Mouse (Mus musculus): ENCODE data around the gene Set. TPM values are rescaled to one million over a fixed set of nuclear protein-coding genes. Genes with fewer than 3 reads are reported as not detected.

Set gene
- polyA plus RNA-seq, 1 experiment, result 42.1 TPM

GRCm38 (mm10) chr2:30080181-30080800, 23.1 kb downstream of the Set start:
- DNase-seq (ENCODE audit: low read depth, low spot score), result no peak
- WGBS, result 89% methylated on average over 15 of the region's 15 CpGs

GRCm38 (mm10) chr2:30084113-30084512, 26.9 kb downstream of the Set start:
- DNase-seq (ENCODE audit: low read depth, low spot score), result no peak
- WGBS, result 49% methylated on average over 5 of the region's 5 CpGs

GRCm38 (mm10) chr2:30084632-30085031, 27.5 kb downstream of the Set start:
- WGBS, result 65% methylated on average over 12 of the region's 12 CpGs
- DNase-seq (ENCODE audit: low read depth, low spot score), result no peak

GRCm38 (mm10) chr2:30087310-30087709, 30.1 kb downstream of the Set start:
- DNase-seq (ENCODE audit: low read depth, low spot score), result no peak
- 92% methylated on average over 4 of the region's 4 CpGs for WGBS

GRCm38 (mm10) chr2:30091521-30091920, 34.3 kb downstream of the Set start:
- DNase-seq (ENCODE audit: low read depth, low spot score), result no peak
- 97% methylated on average over 12 of the region's 12 CpGs for WGBS

- 75% methylated on average over 6 of the region's 6 CpGs for WGBS
- no peak for DNase-seq (ENCODE audit: low read depth, low spot score)
Observed at GRCm38 (mm10) chr2:30092280-30092918, 35.2 kb downstream of the Set start.

- peak; percentile 97 for DNase-seq (ENCODE audit: low read depth, low spot score)
- WGBS, result under 1% methylated on average over 51 of the region's 51 CpGs
Observed at GRCm38 (mm10) chr2:30093471-30094207, 36.5 kb downstream of the Set start, which contains the start of gene Zdhhc12. Gene Zdhhc12 (minus strand): TSS chr2:30093648.

- DNase-seq (ENCODE audit: low read depth, low spot score), result no peak
- 2% methylated on average over 13 of the region's 13 CpGs for WGBS
Observed at GRCm38 (mm10) chr2:30094208-30094588, 37.0 kb downstream of the Set start.

GRCm38 (mm10) chr2:30095882-30096527, 38.8 kb downstream of the Set start:
- 78% methylated on average over 2 of the region's 2 CpGs for WGBS
- no peak for DNase-seq (ENCODE audit: low read depth, low spot score)

- no peak for DNase-seq (ENCODE audit: low read depth, low spot score)
- WGBS, result 57% methylated on average over 4 of the region's 4 CpGs
Observed at GRCm38 (mm10) chr2:30100214-30100613, 43.0 kb downstream of the Set start.

- DNase-seq (ENCODE audit: low read depth, low spot score), result no peak
Observed at GRCm38 (mm10) chr2:30106364-30106763, 49.2 kb downstream of the Set start.

- 88% methylated on average over 5 of the region's 5 CpGs for WGBS
- no peak for DNase-seq (ENCODE audit: low read depth, low spot score)
Observed at GRCm38 (mm10) chr2:30107646-30108045, 50.5 kb downstream of the Set start.

- no peak for DNase-seq (ENCODE audit: low read depth, low spot score)
- WGBS, result 79% methylated on average over 4 of the region's 4 CpGs
Observed at GRCm38 (mm10) chr2:30108260-30108659, 51.1 kb downstream of the Set start.

GRCm38 (mm10) chr2:30111500-30111899, 54.3 kb downstream of the Set start:
- no peak for DNase-seq (ENCODE audit: low read depth, low spot score)
- 95% methylated on average over 2 of the region's 2 CpGs for WGBS

- no peak for DNase-seq (ENCODE audit: low read depth, low spot score)
- WGBS, result 79% methylated on average over 5 of the region's 5 CpGs
Observed at GRCm38 (mm10) chr2:30112564-30112963, 55.4 kb downstream of the Set start.

GRCm38 (mm10) chr2:30119641-30120051, 62.5 kb downstream of the Set start:
- WGBS, result 68% methylated on average over 6 of the region's 6 CpGs
- DNase-seq (ENCODE audit: low read depth, low spot score), result no peak

- 57% methylated on average over 4 of the region's 4 CpGs for WGBS
- no peak for DNase-seq (ENCODE audit: low read depth, low spot score)
Observed at GRCm38 (mm10) chr2:30120269-30120668, 63.1 kb downstream of the Set start.
